Mouse (Mus musculus): ENCODE data around the gene Mymx.
"Not testable (repeated sequence)": the region's sequence is repeated elsewhere in the genome, so short reads cannot be mapped to it uniquely, and the experiment has no call there.

Gene Mymx

GRCm38 (mm10) chr17:45601877-45602304 is at the start of gene Mymx:
Mymx (minus strand) TSS chr17:45602102.
- no peak for DNase-seq (ENCODE audit: low spot score)

DNA sequence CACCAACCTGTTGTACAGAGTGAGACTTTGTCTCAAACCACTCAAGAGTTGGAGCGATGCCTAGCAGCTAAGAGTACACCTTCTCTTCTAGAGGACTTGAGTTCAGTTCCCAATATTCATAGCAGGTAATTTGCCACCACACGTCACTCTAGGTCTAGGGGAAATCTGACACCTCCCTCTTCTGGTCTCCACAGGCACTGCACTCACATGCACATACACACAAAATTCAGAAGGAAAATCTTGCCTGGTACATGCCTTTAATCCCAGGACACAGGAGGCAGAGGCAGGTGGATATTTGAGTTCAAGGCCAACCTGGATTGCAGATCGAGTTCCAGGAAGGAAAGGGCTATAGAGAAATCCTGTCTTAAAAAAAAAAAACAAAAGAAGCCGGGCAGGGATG is 42.3 kb upstream of the Mymx start:
- no peak for DNase-seq (ENCODE audit: low spot score)

DNA sequence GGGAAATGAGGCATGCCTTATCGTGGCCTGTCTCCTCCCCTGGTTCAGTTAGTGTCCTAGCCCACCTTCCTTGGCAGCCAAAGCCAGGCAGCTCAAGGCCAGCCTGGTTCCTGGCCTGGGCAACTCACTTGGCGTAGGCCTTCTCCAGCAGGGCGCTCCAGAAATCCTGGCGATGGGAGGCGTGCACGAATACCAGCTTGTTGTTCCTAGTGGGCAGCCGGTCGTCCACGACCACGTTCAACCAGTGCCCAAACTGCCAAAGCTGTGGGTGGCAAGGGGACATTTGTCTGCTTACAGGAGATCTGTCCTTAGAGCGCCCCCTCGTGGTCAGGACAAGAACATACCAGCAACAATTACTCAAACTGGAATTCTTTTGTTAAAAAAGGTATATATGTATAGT is 40.8 kb upstream of the Mymx start:
- DNase-seq (ENCODE audit: low spot score): peak; percentile 71

DNA sequence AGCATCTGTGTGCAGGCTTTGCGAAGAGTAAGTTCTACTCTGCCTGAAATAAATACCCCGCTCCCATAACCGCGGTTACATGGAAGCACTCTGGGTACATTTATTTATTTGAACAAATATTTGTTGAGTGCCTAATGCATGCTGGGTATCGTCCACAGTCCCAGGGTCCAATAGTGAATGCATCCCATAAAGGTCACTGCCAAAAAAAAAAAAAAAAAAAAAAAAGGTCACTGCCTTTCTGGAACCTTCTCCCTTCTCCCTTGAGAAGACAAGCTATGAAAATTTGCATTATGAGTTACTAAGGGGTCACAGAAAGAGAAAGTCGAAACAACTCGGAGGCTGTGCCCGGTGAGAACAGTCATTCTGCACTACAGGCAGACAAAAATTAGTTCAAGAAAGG is 40.1 kb upstream of the Mymx start:
- no peak for DNase-seq (ENCODE audit: low spot score)

DNA sequence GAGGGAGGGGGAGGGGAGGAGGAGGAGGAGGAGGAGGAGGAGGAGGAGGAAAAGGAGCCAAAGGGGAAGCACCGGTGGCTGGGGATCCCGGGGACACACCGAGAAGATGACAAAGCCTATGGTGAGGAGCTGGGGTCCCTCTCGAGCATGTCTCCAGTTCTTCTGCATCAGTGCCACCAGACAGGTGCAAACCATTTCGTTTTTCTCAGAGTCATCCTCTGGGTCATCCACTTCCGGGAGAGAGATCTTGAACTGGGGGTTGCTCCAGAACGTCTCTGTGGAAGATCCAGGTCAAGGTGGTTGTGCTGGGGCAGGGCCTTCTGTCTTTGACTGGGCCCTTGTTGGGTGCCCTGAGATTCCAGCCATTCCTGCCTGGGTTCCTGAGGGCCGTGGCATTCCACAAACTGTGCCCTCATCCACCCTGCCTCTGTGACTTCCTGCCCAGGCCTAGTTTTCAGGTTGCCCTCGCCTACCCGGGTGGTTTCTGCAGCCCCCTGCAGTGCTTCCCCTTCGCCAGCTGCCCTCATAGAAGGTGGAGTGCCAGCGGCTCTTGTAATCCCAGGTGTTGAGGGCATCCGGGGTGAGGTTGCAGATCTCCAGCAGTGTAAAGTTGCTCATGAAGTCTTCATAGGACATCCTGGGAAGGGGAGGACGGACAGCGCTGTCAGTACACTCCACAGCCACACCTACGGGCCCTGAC is 36.8 kb upstream of the Mymx start:
- DNase-seq (ENCODE audit: low spot score): no peak

GRCm38 (mm10) chr17:45634033-45634432 is 32.1 kb upstream of the Mymx start:
- no peak for DNase-seq (ENCODE audit: low spot score)

DNA sequence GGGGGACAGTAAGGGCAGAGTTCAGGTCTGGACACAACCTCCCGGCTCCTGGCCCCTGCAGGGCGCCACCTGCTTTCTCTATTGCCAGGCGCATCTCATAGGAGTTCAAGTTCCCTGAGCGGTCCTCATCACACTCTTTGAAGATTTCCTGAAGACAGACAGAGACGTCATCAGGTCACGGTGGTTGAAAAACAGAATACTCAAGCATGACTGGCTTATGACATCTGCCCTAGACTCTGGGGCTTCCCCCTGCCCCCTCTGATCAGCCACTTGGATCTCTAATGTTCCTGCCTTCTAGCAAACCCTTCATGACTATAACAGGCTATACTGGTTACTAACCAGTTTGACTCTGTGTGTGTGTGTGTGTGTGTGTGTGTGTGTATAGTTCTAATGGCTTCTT is 30.0 kb upstream of the Mymx start:
- no peak for DNase-seq (ENCODE audit: low spot score)

DNA sequence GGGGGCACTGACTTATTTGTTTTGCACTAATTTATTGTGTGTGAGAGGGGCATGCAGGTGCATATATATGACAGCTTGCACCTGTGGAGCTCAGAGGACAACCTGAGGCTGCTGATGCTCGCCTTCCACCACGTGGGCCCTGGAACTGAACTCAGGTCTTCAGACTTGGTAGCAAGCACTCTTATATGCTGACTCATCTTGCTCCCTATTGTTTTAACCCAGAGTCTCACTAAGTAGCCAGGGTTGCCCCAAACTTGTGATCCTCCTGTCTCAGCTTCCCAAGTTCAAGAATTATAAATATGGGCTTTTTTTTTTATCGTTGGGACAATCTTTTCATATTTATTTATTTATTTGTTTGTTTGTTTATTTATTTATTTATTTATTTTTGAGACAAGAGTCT is 29.1 kb upstream of the Mymx start:
- no peak for DNase-seq (ENCODE audit: low spot score)

DNA sequence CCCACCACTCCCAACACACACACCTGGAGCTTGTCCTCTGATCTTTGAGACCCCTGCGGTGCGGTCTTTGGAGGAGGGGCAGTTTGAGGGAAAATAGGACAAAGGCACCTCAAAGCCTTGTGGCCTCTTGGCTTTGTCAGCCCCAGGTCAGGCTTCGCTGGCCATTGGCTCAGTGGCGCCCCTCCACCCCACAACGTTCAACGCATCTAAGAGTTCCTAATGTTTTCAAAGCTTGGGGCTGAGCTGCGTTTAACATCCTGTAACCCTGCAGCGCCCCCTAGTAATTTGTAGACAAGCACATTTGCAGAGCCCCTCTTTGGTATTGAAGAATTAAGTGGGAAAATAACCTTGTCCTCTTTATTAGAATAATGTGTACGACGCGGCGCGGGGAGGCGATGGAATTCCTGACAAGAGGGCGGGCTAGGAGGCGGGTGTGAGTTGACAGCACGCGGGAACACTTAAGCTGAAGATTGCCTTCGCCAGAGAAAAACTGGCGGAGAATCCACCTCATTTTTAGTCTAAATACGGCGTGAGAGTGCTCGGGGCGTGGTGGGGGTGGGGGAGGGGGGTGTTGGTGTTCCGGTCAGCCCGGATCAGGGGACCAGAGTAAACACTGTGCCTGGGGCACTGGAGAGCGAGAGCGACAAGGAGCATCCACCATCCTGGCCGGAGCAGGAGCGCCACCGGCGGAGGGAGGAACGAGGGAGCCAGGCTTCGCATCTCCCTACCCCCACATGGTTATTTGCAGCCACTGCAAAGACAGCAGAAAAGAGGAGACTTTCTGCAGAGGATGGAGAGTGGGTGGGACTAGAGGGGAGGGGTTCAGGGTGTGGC is 28.2 kb upstream of the Mymx start:
- peak; percentile 65 for DNase-seq (ENCODE audit: low spot score)

DNA sequence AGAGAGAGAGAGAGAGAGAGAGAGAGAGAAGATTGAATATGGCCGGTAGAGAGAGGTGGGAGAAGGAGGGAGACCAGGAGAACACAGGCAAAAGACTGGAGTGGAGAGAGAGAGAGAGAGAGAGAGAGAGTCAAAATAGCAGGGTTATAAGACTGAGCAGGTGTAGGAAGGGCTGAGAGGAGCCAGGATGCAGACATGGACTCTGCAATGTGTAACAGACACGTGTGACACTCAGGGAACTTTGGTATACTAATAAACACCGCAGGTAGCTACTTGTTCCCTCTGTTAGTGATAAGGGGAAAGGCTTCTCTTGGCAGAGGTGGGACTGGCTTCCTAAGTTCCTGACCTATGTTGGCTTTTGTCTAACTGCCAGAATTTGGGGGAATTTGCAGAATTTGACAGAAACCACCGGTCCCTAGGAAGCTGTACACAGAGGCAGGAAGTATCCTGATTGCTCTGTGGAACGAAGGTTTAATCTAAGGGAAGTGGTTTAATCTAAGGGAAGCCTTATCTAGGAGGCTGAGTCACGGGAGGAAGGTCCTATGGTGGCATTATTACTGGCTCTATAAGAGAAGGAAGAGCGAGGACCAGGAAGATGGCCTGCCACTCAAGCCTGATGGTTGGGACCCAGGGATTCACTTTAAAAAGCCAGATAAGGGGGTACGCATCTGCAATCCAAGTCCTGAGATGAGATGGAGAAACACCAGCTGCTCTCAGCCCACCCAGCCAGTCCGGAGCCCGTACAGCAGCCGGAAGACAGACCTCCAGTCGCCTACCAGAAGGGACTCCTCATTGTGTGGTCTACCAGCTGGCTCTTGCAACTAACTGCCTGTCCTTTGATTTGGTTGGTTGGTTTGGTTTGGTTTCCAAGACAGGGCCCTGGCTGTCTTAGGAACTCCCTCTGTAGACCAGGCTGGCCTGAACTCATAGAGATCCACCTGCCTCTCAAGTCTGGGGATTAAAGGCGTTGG is 27.3 kb upstream of the Mymx start:
- no peak for DNase-seq (ENCODE audit: low spot score)

DNA sequence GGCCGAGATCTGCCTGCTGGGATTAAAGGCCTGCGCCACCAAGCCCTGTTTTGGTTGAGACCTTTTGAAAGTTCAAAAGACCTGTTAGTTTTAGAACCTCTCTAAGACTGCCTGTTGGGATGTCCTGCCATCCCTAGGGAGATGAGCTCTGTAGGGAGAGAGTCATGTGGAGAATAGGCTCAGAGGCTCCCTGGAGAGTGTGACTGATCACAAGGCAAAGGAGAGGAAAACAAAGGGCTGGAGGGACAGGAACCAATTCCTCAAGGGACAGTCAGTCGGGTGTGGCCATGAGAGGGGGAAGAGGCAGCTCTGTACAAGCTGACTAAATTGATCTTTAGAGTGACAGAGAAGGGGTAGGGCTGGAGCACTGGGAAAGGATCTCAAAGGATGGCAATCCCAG is 26.3 kb upstream of the Mymx start:
- no peak for DNase-seq (ENCODE audit: low spot score)

DNA sequence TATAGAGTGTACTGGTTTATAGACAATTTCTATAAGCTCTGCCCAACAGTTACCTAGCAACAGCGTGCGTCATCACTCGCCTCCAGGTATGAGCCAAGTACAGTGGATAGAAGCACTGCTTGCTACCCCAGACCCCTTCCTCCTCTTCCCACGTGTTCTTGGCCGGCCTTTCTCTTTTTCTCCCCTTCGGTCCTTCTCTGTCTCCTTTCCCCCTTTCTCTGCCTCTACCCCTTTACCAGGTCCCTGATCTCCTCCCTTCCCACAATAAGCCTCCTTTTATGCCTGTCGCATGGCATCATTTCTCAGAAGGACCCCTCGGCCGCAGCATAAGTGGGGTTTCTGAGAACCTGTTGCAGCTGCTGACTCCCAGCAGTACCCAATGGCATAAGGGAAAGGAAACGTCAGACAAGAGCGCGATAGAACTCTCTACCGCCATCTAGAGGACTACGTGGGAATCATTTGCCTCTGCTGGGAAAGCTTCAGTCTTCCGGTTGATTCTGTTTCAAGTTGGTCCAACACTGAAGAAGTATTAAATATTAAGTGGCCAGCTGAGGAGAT is 24.8 kb upstream of the Mymx start:
- DNase-seq (ENCODE audit: low spot score): peak; percentile 73

DNA sequence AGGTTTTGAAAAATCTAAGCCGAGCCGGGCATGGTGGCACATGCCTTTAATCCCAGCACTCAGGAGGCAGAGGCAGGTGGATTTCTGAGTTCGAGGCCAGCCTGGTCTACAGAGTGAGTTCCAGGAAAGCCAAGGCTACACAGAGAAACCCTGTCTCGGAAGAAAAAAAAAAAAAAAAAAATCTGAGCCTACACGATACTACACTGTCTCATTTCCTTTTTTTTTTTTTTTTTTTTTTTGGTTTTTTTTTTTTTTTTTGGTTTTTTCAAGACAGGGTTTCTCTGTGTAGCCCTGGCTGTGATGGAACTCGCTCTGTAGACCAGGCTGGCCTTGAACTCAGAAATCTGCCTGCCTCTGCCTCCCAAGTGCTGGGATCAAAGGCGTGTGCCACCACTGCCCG is 21.5 kb upstream of the Mymx start:
- not testable (repeated sequence) for DNase-seq (ENCODE audit: low spot score)

- no peak for DNase-seq (ENCODE audit: low spot score)
These were observed 17.7 kb upstream of the Mymx start for GRCm38 (mm10) chr17:45619386-45620256.

DNA sequence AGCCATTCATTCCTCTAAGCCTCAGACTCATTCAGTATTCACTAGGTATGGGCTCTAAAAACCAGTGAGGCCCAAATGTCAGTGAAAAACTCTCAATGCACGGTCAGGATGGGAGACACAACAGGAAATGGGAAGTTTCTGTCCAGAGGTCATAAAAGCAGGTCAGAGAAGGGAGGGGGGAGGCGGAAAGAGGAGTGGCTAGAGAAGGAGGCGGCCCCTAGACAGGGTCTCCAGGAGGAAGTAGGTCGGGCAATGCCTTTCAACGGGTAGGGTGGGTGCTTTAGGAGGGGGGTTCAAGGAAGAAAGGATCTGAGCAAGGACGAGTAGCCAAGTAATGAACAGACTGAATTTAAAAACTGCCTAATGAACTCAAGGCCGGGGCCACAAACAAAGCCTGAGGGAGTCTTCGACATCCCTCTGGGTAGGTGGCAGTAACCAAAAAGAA is 17.1 kb upstream of the Mymx start:
- DNase-seq (ENCODE audit: low spot score): no peak

DNA sequence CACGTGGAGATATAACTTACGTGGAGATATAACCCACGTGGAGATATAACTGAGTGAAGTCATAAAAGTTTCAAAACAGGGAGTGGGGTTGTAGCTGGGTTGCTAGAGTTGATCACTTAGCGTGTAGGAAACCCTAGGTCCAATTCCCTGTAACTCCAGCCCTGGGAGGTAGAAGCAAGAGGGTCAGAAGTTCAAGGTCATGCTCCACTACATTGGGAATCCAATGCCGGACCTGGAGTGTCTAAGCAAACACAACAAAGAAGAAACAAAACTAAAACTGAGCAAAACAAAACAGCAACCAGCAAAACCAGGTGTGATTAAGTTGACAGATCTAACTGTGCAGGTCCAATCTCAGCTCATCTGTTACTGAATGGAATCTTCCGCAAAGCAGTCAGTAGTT is 15.8 kb upstream of the Mymx start:
- DNase-seq (ENCODE audit: low spot score): no peak

- no peak for DNase-seq (ENCODE audit: low spot score)
These were observed 14.8 kb upstream of the Mymx start for GRCm38 (mm10) chr17:45616679-45617078.

DNA sequence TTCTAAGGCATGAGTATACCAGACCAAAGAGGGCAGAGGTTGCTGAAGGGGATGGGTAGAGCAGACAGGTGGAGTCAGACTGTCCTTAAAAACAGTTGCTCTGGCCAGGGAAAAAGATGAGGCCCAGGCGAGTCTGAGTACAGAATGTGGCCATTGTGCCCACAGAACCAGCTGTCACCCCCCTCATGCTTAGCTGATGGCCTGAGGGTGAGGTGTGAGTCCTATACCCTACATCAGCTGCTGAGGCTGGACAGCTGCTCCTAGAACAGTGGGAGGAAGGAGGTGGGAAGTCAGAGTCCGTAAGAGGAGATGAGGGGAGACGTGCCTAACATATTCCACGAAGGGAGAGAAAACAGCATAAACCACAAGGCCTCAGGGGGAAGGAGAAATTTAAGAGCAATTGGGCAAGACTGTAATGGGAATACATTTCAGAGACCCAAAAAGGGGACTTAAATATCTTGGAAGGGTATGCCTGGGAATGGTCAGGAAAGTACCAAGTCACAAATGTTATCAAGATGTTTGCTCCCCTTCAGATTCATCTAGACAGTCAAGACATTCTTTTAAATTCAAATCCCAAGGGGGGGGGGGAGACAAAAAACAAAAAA is 14.2 kb upstream of the Mymx start:
- DNase-seq (ENCODE audit: low spot score): no peak

DNA sequence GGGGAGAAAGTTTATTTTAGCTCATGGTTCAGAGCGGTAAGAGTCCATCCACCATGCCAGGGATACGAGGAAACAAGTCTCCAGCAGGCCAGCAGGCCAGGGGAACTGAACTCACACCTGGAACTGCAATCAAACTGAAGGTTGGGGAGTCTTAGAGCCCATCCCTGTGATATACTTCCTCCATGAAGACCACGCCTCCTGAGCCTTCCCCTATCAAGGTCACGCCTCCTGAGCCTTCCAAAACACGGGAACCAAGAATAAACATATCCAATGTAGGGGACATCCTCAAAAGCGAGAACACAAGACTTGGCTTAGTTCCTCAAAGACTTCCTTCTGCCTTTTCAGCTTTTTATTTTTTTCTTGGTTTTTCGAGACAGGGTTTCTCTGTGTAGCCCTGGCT is 11.0 kb upstream of the Mymx start:
- no peak for DNase-seq (ENCODE audit: low spot score)

GRCm38 (mm10) chr17:45612008-45612407 is 10.1 kb upstream of the Mymx start:
- DNase-seq (ENCODE audit: low spot score): no peak
